Mouse (Mus musculus) B cell, adult 67 days (primary cell): Measurements from ENCODE around the gene 1700001P01Rik. TPM values are rescaled to one million over a fixed set of nuclear protein-coding genes. Genes with fewer than 3 reads are reported as not detected.

ENCODE experiments used
- total RNA-seq, 2 experiments: library from RNA; stranded (reverse); gene quantifications; 4 replicates each; pipeline ENCODE4 v1.2.4; 2023

The 1700001P01Rik gene
- total RNA-seq = not detected

DNA sequence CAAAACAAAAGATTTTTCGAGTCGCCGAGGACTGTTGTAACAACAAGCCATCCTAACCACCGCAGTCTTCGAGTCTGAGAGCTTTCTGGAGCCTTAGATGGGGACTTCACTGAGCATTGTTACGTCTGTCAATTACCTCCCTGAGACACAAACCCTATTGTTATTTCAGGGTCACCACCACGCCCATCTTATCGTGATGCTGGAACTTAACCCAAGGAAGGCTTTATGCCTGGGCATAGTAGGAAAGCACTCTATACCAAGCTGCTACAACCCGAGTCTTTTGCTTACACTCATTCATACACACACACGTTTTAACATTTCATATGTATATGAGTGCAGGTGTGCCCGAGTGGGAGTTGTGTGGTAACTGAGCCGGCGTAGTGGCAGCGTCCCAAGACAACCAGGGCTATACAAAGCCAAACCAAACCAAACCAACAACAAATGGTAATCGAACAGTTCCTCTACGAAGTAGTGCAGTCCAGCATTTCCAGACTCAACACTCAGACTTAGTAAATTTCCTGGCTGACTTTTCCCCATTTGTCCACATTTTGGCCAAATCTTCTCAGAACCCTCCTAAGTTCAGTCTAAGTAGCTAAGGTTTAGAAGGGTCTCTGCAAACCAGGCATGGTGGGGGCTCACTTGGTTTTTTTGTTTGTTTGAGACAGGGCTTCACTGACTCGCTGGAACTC lies at the start of gene 1700001P01Rik:
Gene 1700001P01Rik (minus strand): TSS at position 111 of the 689 bp plus-strand sequence.

DNA sequence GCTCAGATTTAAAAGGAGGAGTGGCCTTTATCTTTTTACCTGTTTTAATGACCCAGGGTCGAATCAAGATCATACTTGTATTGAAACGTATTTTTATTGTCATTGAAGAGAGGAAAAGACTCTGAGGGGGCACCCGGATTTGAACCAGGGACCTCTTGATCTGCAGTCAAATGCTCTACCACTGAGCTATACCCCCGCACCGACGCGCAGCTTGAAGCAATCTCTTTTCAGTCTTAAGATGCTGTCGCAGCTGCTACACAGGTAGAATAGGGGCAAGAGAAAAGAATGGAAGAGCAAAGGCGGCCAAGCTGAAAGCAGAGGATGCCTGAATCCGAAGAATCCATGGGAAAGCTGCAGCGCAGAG lies 23.0 kb upstream of the 1700001P01Rik start, which contains the start of gene Lasp1:
Gene Lasp1 (plus strand): TSS at position 219 of the 364 bp plus-strand sequence.

DNA sequence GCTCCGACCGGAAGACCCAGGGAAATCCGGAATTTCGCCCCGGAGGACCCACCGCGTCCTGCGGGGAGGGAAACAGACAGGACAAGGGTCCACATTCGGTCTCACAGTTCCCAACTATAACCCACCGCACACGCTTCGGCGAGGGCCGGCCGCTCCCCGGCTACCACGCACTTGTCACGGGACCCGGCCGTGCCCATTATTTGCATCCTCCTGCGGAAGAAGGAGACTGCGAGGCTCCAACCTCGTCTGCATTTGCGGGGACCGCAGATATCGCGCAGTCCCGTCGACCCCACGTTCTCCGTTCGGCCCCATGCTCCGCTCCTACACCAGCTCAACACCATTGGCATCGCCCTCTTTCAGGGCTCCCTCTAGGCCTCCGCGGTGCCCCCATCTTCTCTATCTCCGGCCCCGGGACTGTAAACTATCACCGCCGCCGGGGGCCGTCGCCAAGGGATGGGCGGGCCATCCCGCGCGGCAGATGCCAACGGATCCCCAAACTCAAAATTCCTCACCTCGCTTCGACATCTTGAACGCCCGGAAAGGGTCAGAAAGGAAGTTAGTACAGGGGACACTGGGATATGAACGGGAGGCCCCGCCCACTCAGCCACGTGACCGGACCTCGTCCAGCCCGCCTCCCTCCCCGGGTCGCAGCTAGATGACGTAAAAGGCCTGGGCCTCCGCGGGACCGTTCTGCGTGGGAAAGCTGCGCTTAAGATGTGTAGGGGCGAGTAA lies 6.3 kb upstream of the 1700001P01Rik start, which contains the start of gene Rpl23:
Gene Rpl23 (minus strand): TSS at position 606 of the 732 bp plus-strand sequence.

DNA sequence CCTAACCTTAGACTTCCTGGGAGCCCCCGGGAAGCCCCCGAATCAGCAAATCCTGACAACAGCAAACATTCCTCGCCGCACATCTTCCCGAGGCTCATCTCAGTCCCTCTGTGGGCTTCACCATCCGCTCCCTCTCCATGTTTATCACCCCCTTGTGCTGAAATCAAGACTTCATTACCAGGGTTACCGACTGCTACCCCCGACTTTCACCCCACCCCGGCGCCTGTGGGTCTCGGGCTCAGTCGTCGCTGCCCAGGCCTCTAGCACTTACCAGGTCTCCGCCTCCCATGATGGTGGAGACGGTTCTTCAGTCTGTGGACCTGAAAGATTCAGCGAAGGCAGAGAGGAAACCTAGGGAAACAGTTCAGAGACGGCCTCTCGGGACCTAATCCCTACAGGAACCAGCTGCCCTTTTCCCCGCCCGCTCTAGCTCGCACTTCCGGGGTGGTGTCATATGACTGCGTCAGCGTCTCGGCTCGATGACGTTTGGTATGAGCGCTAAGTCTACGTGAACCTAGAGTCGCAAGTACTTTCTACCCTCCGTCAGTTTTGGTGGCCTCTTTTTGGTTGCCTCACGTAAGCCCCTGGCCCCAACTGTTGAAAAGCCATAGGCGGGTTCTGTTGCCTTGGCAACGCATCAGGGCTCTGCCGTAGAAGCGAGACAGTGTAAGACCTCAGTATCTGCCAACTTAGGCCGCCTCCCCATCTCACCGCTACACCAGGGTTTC lies 9.4 kb downstream of the 1700001P01Rik start, which contains the start of gene Cwc25:
Gene Cwc25 (minus strand): TSS at position 403 of the 728 bp plus-strand sequence.

DNA sequence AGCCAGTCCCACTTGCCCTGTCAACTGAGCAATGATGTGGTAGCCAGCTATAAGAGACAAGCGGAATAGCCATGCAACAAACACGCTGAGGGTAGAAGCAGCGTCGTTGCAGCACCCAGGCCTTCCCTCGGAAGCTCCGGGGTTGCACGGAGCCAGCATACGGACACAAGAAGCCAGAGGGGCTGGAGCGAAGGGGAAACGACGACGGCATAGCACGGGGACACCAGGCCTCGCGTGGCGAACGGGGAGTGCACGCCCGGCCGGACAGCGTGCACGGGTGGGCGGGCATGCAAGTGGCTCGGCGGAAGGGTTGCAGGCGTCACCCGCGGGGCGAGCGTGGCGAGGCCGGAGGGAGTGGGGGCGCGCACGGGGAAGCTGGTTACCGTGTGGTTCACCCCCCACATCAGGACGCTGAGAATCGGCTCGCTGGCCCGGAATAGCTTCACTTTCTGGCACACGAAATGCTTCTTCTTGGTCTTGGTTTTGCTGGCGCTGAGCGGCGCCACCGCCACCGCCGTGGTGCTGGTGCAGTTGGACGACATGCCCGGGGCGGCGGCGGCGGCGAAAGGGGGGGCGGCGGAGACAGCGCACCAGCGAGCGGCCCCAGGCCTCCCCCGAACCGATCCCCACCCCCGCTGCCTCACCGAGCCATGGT lies 31.5 kb downstream of the 1700001P01Rik start, which contains the start of gene Pip4k2b:
Gene Pip4k2b (minus strand): TSS at position 642 of the 655 bp plus-strand sequence.

Other genes starting within 250 kb of the 1700001P01Rik start
- gene Srcin1, start 199.7 kb downstream of the 1700001P01Rik start, total RNA-seq = under 1 TPM in 1 of 2 experiments, not detected in 1; 0.23 TPM
- gene Epop, start 146.2 kb downstream of the 1700001P01Rik start, total RNA-seq = 1 to 10 TPM; 4.0 to 6.5 TPM
- gene Mllt6, start 112.5 kb downstream of the 1700001P01Rik start, total RNA-seq = 100 to 1,000 TPM; 186 to 189 TPM
- gene Cisd3, start 90.1 kb downstream of the 1700001P01Rik start, total RNA-seq = 10 to 100 TPM; 51.3 to 57.5 TPM
- gene Pcgf2, start 75.4 kb downstream of the 1700001P01Rik start, total RNA-seq = under 1 TPM in 1 of 2 experiments, not detected in 1; 0.46 TPM
- 100 to 1,000 TPM; 119 to 126 TPM for gene Psmb3, start 72.5 kb downstream of the 1700001P01Rik start, total RNA-seq
- gene Pip4k2b, start 31.2 kb downstream of the 1700001P01Rik start, total RNA-seq = 10 to 100 TPM; 66.2 to 71.1 TPM
- 10 to 100 TPM; 48.1 to 56.0 TPM for gene Cwc25, start 9.4 kb downstream of the 1700001P01Rik start, total RNA-seq
- 1,000 to 10,000 TPM; 1,852 to 1,894 TPM for gene Rpl23, start 6.5 kb upstream of the 1700001P01Rik start, total RNA-seq
- gene Lasp1, start 23.1 kb upstream of the 1700001P01Rik start, total RNA-seq = 10 to 100 TPM; 71.1 to 77.0 TPM
- under 1 TPM; 0.36 to 0.41 TPM for gene B230217C12Rik, start 64.9 kb upstream of the 1700001P01Rik start, total RNA-seq
- gene Fbxo47, start 108.2 kb upstream of the 1700001P01Rik start, total RNA-seq = 1 to 10 TPM; 1.3 to 2.3 TPM
- under 1 TPM; 0.68 to 0.73 TPM for gene Plxdc1, start 210.5 kb upstream of the 1700001P01Rik start, total RNA-seq
- 10 to 100 TPM; 61.3 to 65.0 TPM for gene Arl5c, start 220.3 kb upstream of the 1700001P01Rik start, total RNA-seq
- 1 to 10 TPM; 5.8 to 6.6 TPM for gene Cacnb1, start 247.1 kb upstream of the 1700001P01Rik start, total RNA-seq